Comparison of ENCODE assay signal across 10 mouse cellular contexts in genomic region chr3:109932261-109932660, GRCm38 (mm10).
A peak's percentile ranks its signal among the peaks of the same experiment; 100 is the strongest.
DNase-seq lines count a peak whose midpoint lies in the region; ATAC-seq and TF ChIP-seq lines count a peak whose summit lies in the region.
"Had no signal": no experiment of that assay in that cellular context is flagged by ENCODE, and none has a peak within 500 bp of the region (broad histone marks: within the 10 kb centered on the region; RNA-seq: fewer than 3 reads in every experiment).

No protein-coding gene starts in this region.

- ATAC-seq in heart, embryonic 12.5 days (ENCODE audit: insufficient number of reproducible peaks, low FRiP score): no peak
- ATAC-seq in forebrain, embryonic 16.5 days: no peak

- no peak overlapping the region for H3K9ac ChIP-seq in heart, adult 2 months (ENCODE audit: low read depth, low read length)
- H3K9ac ChIP-seq in heart, embryonic 12.5 days: no peak overlapping the region
- H3K9ac ChIP-seq in forebrain, embryonic 16.5 days (replicated peaks; ENCODE audit: low read depth, low read length): no peak overlapping the region
- H3K9ac ChIP-seq: stomach, embryonic 15.5 days had no signal

- TF ChIP-seq CTCF in heart, adult 2 months (IDR thresholded peaks at IDR 0.05): no peak

- peak overlapping the region; percentile 47 for H3K27ac ChIP-seq in heart, adult 2 months
- no peak overlapping the region for H3K27ac ChIP-seq in heart, embryonic 12.5 days (ENCODE audit: poor library complexity, severe bottlenecking)
- H3K27ac ChIP-seq in forebrain, embryonic 16.5 days (ENCODE audit: low read length): no peak overlapping the region
- H3K27ac ChIP-seq: macrophage; stomach, embryonic 15.5 days had no signal

- TF ChIP-seq EP300 in heart, adult 2 months (IDR thresholded peaks at IDR 0.05; ENCODE audit: insufficient read depth, low read depth, low read length): no peak

- peak; percentile 33 to 62 for DNase-seq in heart, adult 2 months
- peak; percentile 99 for DNase-seq in brain, adult 2 months (ENCODE audit: low read depth, low spot score)
- peak; percentile 91 to 92 for DNase-seq in cerebellum, postnatal 25 days
- DNase-seq in layer of hippocampus, adult 18-20 months (ENCODE audit: low spot score in 2 of 2): peak; percentile 60 to 84
- DNase-seq in urinary bladder, postnatal 25 days (ENCODE audit: low spot score): no peak
- no peak for DNase-seq in adrenal gland, postnatal 14 days

- H3K9me3 ChIP-seq in heart, embryonic 12.5 days (replicated peaks): no peaks in the 10 kb centered on the region
- no peaks in the 10 kb centered on the region for H3K9me3 ChIP-seq in forebrain, embryonic 16.5 days (ENCODE audit: control insufficient read depth, low read length)
- H3K9me3 ChIP-seq: stomach, embryonic 15.5 days had no signal

- TF ChIP-seq POLR2A in heart, adult 2 months (IDR thresholded peaks at IDR 0.05; ENCODE audit: insufficient read depth, low read depth, low read length): no peak

- no peaks in the 10 kb centered on the region for H3K27me3 ChIP-seq in heart, adult 2 months (ENCODE audit: control insufficient read depth, insufficient read depth, low read length)
- H3K27me3 ChIP-seq in heart, embryonic 12.5 days (replicated peaks): no peaks in the 10 kb centered on the region
- no peaks in the 10 kb centered on the region for H3K27me3 ChIP-seq in forebrain, embryonic 16.5 days (replicated peaks; ENCODE audit: control insufficient read depth, insufficient read depth, low read length)
- H3K27me3 ChIP-seq: stomach, embryonic 15.5 days had no signal

- WGBS in heart, adult 2 months: 34% methylated on average over 8 of the region's 8 CpGs
- 42% methylated on average over 8 of the region's 8 CpGs for WGBS in heart, embryonic 12.5 days
- 74% methylated on average over 8 of the region's 8 CpGs for WGBS in forebrain, embryonic 16.5 days

- no peaks in the 10 kb centered on the region for H3K36me3 ChIP-seq in heart, adult 2 months (ENCODE audit: control insufficient read depth, insufficient read depth, low read length)
- no peaks in the 10 kb centered on the region for H3K36me3 ChIP-seq in heart, embryonic 12.5 days
- H3K36me3 ChIP-seq in forebrain, embryonic 16.5 days (ENCODE audit: control insufficient read depth, insufficient read depth): no peaks in the 10 kb centered on the region
- H3K36me3 ChIP-seq: stomach, embryonic 15.5 days had no signal

- H3K4me3 ChIP-seq in heart, adult 2 months: no peak overlapping the region; the same call in 1 of the 2 replicates
- H3K4me3 ChIP-seq in heart, embryonic 12.5 days: no peak overlapping the region
- no peak overlapping the region for H3K4me3 ChIP-seq in forebrain, embryonic 16.5 days (replicated peaks; ENCODE audit: low read length)
- H3K4me3 ChIP-seq: stomach, embryonic 15.5 days had no signal

- intact Hi-C loops in heart, adult 2 months (cut with DNase I): no loop called here

- H3K79me2 ChIP-seq in heart, adult 2 months (replicated peaks; ENCODE audit: control insufficient read depth, insufficient read depth, low read length): no peaks in the 10 kb centered on the region

- no peaks in the 10 kb centered on the region for H3K4me1 ChIP-seq in heart, adult 2 months (ENCODE audit: control insufficient read depth, insufficient read depth, low read length)
- H3K4me1 ChIP-seq in heart, embryonic 12.5 days (replicated peaks): no peaks in the 10 kb centered on the region
- H3K4me1 ChIP-seq in forebrain, embryonic 16.5 days (replicated peaks; ENCODE audit: control insufficient read depth, insufficient read depth, low read length): no peaks in the 10 kb centered on the region
- H3K4me1 ChIP-seq: stomach, embryonic 15.5 days had no signal

- no peak overlapping the region for H3K4me2 ChIP-seq in heart, embryonic 12.5 days
- no peak overlapping the region for H3K4me2 ChIP-seq in forebrain, embryonic 16.5 days (ENCODE audit: low read length)
- H3K4me2 ChIP-seq: stomach, embryonic 15.5 days had no signal

Comparison
In these comparisons a context has a peak if more than half of its experiments do, and no peak if none do; other contexts are left out.
1. DNase-seq: peak in heart, adult 2 months (2 of 2), brain, adult 2 months (single experiment), cerebellum, postnatal 25 days (2 of 2) and layer of hippocampus, adult 18-20 months (2 of 2); none in urinary bladder, postnatal 25 days (single experiment) and adrenal gland, postnatal 14 days (single experiment).